Mouse (Mus musculus) lung, embryonic 16.5 days (tissue): Measurements from ENCODE around the gene Fkbp11. TPM values are rescaled to one million over a fixed set of nuclear protein-coding genes. Genes with fewer than 3 reads are reported as not detected.

ENCODE experiments used
- ATAC-seq: fragments of 200-750 bp; cut with Nextera tagmentation; 2 replicates; pipeline ENCODE4 v1.8.0; 2017; ENCODE audit warnings: low read depth, mild to moderate bottlenecking, moderate library complexity
- H3K27ac ChIP-seq: fragments of 300-500 bp; sonication (generic); 2 replicates; pipeline ENCODE4 v1.5.1; 2014; ENCODE audit warnings: mild to moderate bottlenecking, control low read depth, low read length
- H3K27me3 ChIP-seq: fragments of 300-500 bp; sonication (generic); 2 replicates; pipeline ENCODE4 v1.6.1; 2014; ENCODE audit warnings: low read depth, low read length, mixed read lengths; ENCODE audit not compliant: control insufficient read depth, insufficient read depth
- H3K36me3 ChIP-seq: fragments of 300-500 bp; sonication (generic); 2 replicates; pipeline ENCODE4 v1.6.1; 2014; ENCODE audit warnings: low read length; ENCODE audit not compliant: control insufficient read depth, insufficient read depth
- H3K4me1 ChIP-seq: fragments of 300-500 bp; sonication (generic); replicated peaks from 2 replicates; pipeline ENCODE4 v1.6.1; 2014; ENCODE audit warnings: low read length, mixed read lengths; ENCODE audit not compliant: control insufficient read depth, insufficient read depth
- H3K4me2 ChIP-seq: fragments of 300-500 bp; sonication (generic); 2 replicates; pipeline ENCODE4 v1.6.1; 2014; ENCODE audit warnings: low read depth, low read length, control low read depth
- H3K4me3 ChIP-seq: fragments of 300-500 bp; sonication (generic); 2 replicates; pipeline ENCODE4 v1.5.1; 2014; ENCODE audit warnings: mild to moderate bottlenecking, low read length, control low read depth
- H3K9ac ChIP-seq: fragments of 300-500 bp; sonication (generic); 2 replicates; pipeline ENCODE4 v1.6.1; 2014; ENCODE audit warnings: low read length, control low read depth
- H3K9me3 ChIP-seq: fragments of 300-500 bp; sonication (generic); 2 replicates; pipeline ENCODE4 v1.6.1; 2016; ENCODE audit warnings: low read length; ENCODE audit not compliant: control insufficient read depth
- WGBS: fragments of 180-500 bp; shearing (Covaris S2); extraction: QIAGEN DNeasy Blood & Tissue Kit; methylation state at CpG from one replicate; pipeline ENCODE4 v1.1.7; 2014; 5-methylcytosine and 5-hydroxymethylcytosine counted together
- polyA plus RNA-seq: library from polyadenylated mRNA; unstranded; fragments of >200 nt; fragmentation: Nextera tagmentation; extraction: Ambion mirVana; gene quantifications from 2 replicates; pipeline ENCODE4 v1.2.1, GENCODE M21; 2015

Gene Fkbp11
- polyA plus RNA-seq, 1 experiment from 2014 or later, result 32.5 TPM

DNA sequence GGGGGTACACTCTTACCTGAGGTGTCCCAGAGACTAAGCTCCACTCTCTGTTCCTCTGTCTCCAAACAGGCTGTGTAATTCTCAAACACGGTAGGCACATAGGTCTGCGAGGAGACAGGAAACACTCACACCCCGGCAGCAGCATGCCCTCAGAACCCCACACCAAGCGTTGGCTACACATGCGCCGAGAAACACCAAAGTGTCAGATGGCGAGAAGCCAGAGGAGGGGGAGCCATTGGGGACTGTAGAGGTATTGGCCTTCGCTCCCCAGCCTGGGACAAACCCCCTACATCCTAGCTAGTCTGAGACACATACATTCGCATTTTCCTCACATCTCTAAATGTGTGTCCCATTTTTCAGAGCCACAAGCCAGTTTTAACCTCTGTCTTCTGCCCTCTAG, 51.5 kb downstream of the Fkbp11 start:
- Histone ChIP-seq H3K9me3 (no peaks in the 10 kb centered on the region), H3K36me3 (no peaks in the 10 kb centered on the region), H3K4me3 (peak overlapping the region; percentile 48), H3K4me1 (peaks cover 16% of the 10 kb centered on the region), H3K27ac (no peak overlapping the region), H3K9ac (no peak overlapping the region), H3K27me3 (peaks cover 39% of the 10 kb centered on the region), H3K4me2 (peak overlapping the region; percentile 91)
- 1% methylated on average over 9 of the region's 9 CpGs for WGBS
- no peak for ATAC-seq

- Histone ChIP-seq H3K4me3 (peak overlapping the region; percentile 3; the same call in 1 of the 2 replicates), H3K9me3 (no peaks in the 10 kb centered on the region), H3K4me1 (peaks cover 16% of the 10 kb centered on the region), H3K27me3 (peaks cover 39% of the 10 kb centered on the region), H3K27ac (no peak overlapping the region), H3K9ac (peak overlapping the region; percentile 28; the same call in 1 of the 2 replicates), H3K36me3 (no peaks in the 10 kb centered on the region), H3K4me2 (peak overlapping the region; percentile 25; the same call in 1 of the 2 replicates)
- ATAC-seq, result no peak
- WGBS, result 7% methylated on average over 14 of the region's 14 CpGs
These were observed 52.3 kb downstream of the Fkbp11 start for GRCm38 (mm10) chr15:98675634-98676250.

DNA sequence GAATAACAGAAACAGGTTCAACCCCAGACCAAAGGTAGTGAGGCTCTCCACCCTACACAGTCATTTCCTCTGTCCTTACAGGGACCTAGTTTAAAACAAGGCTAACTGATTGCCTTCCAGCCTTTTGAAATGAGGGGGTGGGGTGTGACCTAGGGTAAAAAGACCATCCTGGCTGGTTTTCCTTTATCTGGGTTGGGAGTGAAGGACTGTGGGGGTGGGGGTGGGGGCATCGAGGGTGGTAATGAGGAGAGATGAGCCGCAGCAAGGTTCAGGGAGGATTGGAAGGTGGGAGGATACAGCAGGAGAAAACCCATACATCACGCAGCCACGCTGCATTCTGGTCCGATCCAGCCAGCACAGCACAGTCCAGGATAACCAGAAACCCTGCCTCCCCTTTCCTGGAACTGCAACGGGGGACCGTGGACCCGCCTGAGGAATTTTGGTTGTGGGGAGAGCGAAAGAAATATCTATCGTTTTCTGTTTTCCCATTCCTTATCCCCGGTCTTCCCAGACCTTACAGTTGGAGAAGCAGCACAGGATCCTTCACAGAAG, 52.9 kb downstream of the Fkbp11 start:
- Histone ChIP-seq H3K4me3 (no peak overlapping the region), H3K27ac (no peak overlapping the region), H3K36me3 (no peaks in the 10 kb centered on the region), H3K9ac (no peak overlapping the region), H3K27me3 (peaks cover 39% of the 10 kb centered on the region), H3K4me2 (no peak overlapping the region), H3K9me3 (no peaks in the 10 kb centered on the region), H3K4me1 (peaks cover 16% of the 10 kb centered on the region)
- no peak for ATAC-seq
- WGBS, result 25% methylated on average over 11 of the region's 11 CpGs

Other genes starting within 250 kb of the Fkbp11 start
- 0.39 and 0.82 TPM in 2 replicates for gene Lalba, start 245.5 kb downstream of the Fkbp11 start, polyA plus RNA-seq
- not detected in 2 replicates for gene Olfr279, start 235.8 kb downstream of the Fkbp11 start, polyA plus RNA-seq
- gene Kansl2, start 193.9 kb downstream of the Fkbp11 start, polyA plus RNA-seq, result 86.3 and 89.9 TPM in 2 replicates
- gene Ccnt1, start 157.3 kb downstream of the Fkbp11 start, polyA plus RNA-seq, result 51.6 and 64.2 TPM in 2 replicates
- gene 4930415O20Rik, start 157.2 kb downstream of the Fkbp11 start, polyA plus RNA-seq, result not detected in 2 replicates
- 21.5 and 21.7 TPM in 2 replicates for gene Adcy6, start 118.1 kb downstream of the Fkbp11 start, polyA plus RNA-seq
- 21.9 and 22.7 TPM in 2 replicates for gene Cacnb3, start 97.4 kb downstream of the Fkbp11 start, polyA plus RNA-seq
- 21.6 and 24.0 TPM in 2 replicates for gene Ddx23, start 65.3 kb downstream of the Fkbp11 start, polyA plus RNA-seq
- 0.68 and 0.92 TPM in 2 replicates for gene Rnd1, start 50.7 kb downstream of the Fkbp11 start, polyA plus RNA-seq
- 4.9 and 5.3 TPM in 2 replicates for gene Ccdc65, start 20.0 kb downstream of the Fkbp11 start, polyA plus RNA-seq
- gene Arf3, start 35.0 kb upstream of the Fkbp11 start, polyA plus RNA-seq, result 40.2 and 40.6 TPM in 2 replicates
- gene Wnt10b, start 50.0 kb upstream of the Fkbp11 start, polyA plus RNA-seq, result 0.13 and 0.23 TPM in 2 replicates
- gene Wnt1, start 61.7 kb upstream of the Fkbp11 start, polyA plus RNA-seq, result not detected in 2 replicates
- gene Ddn, start 81.3 kb upstream of the Fkbp11 start, polyA plus RNA-seq, result not detected in 2 replicates
- gene Prkag1, start 103.3 kb upstream of the Fkbp11 start, polyA plus RNA-seq, result 106 TPM in 2 replicates
- 11.9 and 12.7 TPM in 2 replicates for gene Kmt2d, start 143.0 kb upstream of the Fkbp11 start, polyA plus RNA-seq
- gene Rhebl1, start 166.3 kb upstream of the Fkbp11 start, polyA plus RNA-seq, result 9.4 and 12.1 TPM in 2 replicates
- 1.4 and 2.4 TPM in 2 replicates for gene Dhh, start 170.3 kb upstream of the Fkbp11 start, polyA plus RNA-seq
- 15.7 and 17.3 TPM in 2 replicates for gene Lmbr1l, start 190.0 kb upstream of the Fkbp11 start, polyA plus RNA-seq
- gene Tuba1b, start 206.4 kb upstream of the Fkbp11 start, polyA plus RNA-seq, result 1,812 and 1,892 TPM in 2 replicates
- not detected in 2 replicates for gene Gm49450, start 225.4 kb upstream of the Fkbp11 start, polyA plus RNA-seq
- 870 and 906 TPM in 2 replicates for gene Tuba1a, start 225.5 kb upstream of the Fkbp11 start, polyA plus RNA-seq